Comparison of ENCODE assay signal across 25 mouse cellular contexts in genomic region chr12:56256243-56256881, GRCm38 (mm10).
DNase-seq lines count a peak whose midpoint lies in the region; ATAC-seq and TF ChIP-seq lines count a peak whose summit lies in the region.
"Had no signal": no experiment of that assay in that cellular context is flagged by ENCODE, and none has a peak within 500 bp of the region (broad histone marks: within the 10 kb centered on the region; RNA-seq: fewer than 3 reads in every experiment).

No protein-coding gene starts in this region.

- H3K9ac ChIP-seq in heart, adult 2 months (ENCODE audit: low read depth, low read length), result no peak overlapping the region
- H3K9ac ChIP-seq in lung, postnatal 0 days (replicated peaks; ENCODE audit: low read depth), result no peak overlapping the region
- peak overlapping the region; percentile 39 for H3K9ac ChIP-seq in MEL (ENCODE audit: control insufficient read depth, low read depth, low read length, poor library complexity, severe bottlenecking)
- no peak overlapping the region for H3K9ac ChIP-seq in hindbrain, embryonic 13.5 days
- H3K9ac ChIP-seq: embryonic facial prominence, embryonic 12.5 days; forebrain, embryonic 12.5 days had no signal

- H3K4me3 ChIP-seq in heart, adult 2 months, result no peak overlapping the region
- H3K4me3 ChIP-seq in lung, postnatal 0 days (ENCODE audit: low read depth, low read length), result no peak overlapping the region
- H3K4me3 ChIP-seq in lung, adult 2 months (replicated peaks; ENCODE audit: extremely low read depth, low read depth, low read length), result no peak overlapping the region
- peak overlapping the region; percentile 52 to 65 for H3K4me3 ChIP-seq in MEL (ENCODE audit: control insufficient read depth in 1 of 2, insufficient read depth in 1 of 2, low read depth in 2 of 2, low read length in 2 of 2)
- H3K4me3 ChIP-seq in hindbrain, embryonic 13.5 days, result no peak overlapping the region
- H3K4me3 ChIP-seq: embryonic facial prominence, embryonic 10.5 days; embryonic facial prominence, embryonic 12.5 days; forebrain, embryonic 10.5 days; forebrain, embryonic 12.5 days had no signal

- intact Hi-C loops in heart, adult 2 months (cut with DNase I), result no loop called here

- TF ChIP-seq CTCF in heart, adult 2 months (IDR thresholded peaks at IDR 0.05), result no peak
- TF ChIP-seq CTCF in lung, postnatal 0 days (IDR thresholded peaks at IDR 0.05), result no peak
- no peak for TF ChIP-seq CTCF in lung, adult 2 months (IDR thresholded peaks at IDR 0.05; ENCODE audit: insufficient read depth, low read length)
- no peak for TF ChIP-seq CTCF in MEL (IDR thresholded peaks at IDR 0.05 in 2 of 3, conservative IDR thresholded peaks at IDR 0.05 in 1 of 3; ENCODE audit: control insufficient read depth in 1 of 3, insufficient read depth in 1 of 3, low read depth in 2 of 3, low read length in 3 of 3, poor library complexity in 1 of 3, severe bottlenecking in 1 of 3)

- no peak for TF ChIP-seq POLR2A in heart, adult 2 months (IDR thresholded peaks at IDR 0.05; ENCODE audit: insufficient read depth, low read depth, low read length)
- TF ChIP-seq POLR2A in lung, adult 2 months (IDR thresholded peaks at IDR 0.05; ENCODE audit: borderline replicate concordance, extremely low read depth, low read depth, low read length), result no peak
- TF ChIP-seq POLR2A in MEL (IDR thresholded peaks at IDR 0.05; ENCODE audit: control insufficient read depth in 1 of 2, insufficient read depth in 1 of 2, low read depth in 1 of 2, low read length in 2 of 2, poor library complexity in 1 of 2), result no peak

- no peak for TF ChIP-seq EP300 in heart, adult 2 months (IDR thresholded peaks at IDR 0.05; ENCODE audit: insufficient read depth, low read depth, low read length)
- TF ChIP-seq EP300 in lung, postnatal 0 days (IDR thresholded peaks at IDR 0.05), result no peak
- no peak for TF ChIP-seq EP300 in MEL (IDR thresholded peaks at IDR 0.05; ENCODE audit: low read depth in 1 of 2, low read length in 2 of 2)

- H3K4me2 ChIP-seq in lung, postnatal 0 days (replicated peaks; ENCODE audit: low read depth, low read length), result peak overlapping the region; percentile 39; the same call in 1 of the 2 replicates
- H3K4me2 ChIP-seq in hindbrain, embryonic 13.5 days, result no peak overlapping the region
- H3K4me2 ChIP-seq: embryonic facial prominence, embryonic 12.5 days; forebrain, embryonic 12.5 days had no signal

- H3K27ac ChIP-seq in heart, adult 2 months, result no peak overlapping the region
- peak overlapping the region; percentile 65 for H3K27ac ChIP-seq in lung, postnatal 0 days (ENCODE audit: low read length)
- no peak overlapping the region for H3K27ac ChIP-seq in MEL (ENCODE audit: control insufficient read depth, low read depth, low read length)
- H3K27ac ChIP-seq in hindbrain, embryonic 13.5 days, result no peak overlapping the region
- H3K27ac ChIP-seq: embryonic facial prominence, embryonic 10.5 days; embryonic facial prominence, embryonic 12.5 days; forebrain, embryonic 10.5 days; forebrain, embryonic 12.5 days had no signal

- TF ChIP-seq RAD21 in MEL (IDR thresholded peaks at IDR 0.05; ENCODE audit: low read depth, low read length), result no peak

- no peak for ATAC-seq in lung, postnatal 0 days
- ATAC-seq in erythroid progenitor cell, adult 5-6 weeks (replicated peaks; ENCODE audit: low FRiP score, poor library complexity, severe bottlenecking), result no peak
- no peak for ATAC-seq in hindbrain, embryonic 13.5 days (ENCODE audit: low FRiP score)
- ATAC-seq: activated CD4-positive, CD25-positive, alpha-beta regulatory T cell, adult 4 months; forebrain, embryonic 14.5 days; forebrain, embryonic 16.5 days; Patski had no signal

- no peaks in the 10 kb centered on the region for H3K36me3 ChIP-seq in heart, adult 2 months (ENCODE audit: control insufficient read depth, insufficient read depth, low read length)
- no peaks in the 10 kb centered on the region for H3K36me3 ChIP-seq in lung, postnatal 0 days (ENCODE audit: insufficient read depth, low read length)
- 0 out of 4 replicates have a peak, but pooled peaks cover 0 to 2% of the 10 kb centered on the region in 2 experiments for H3K36me3 ChIP-seq in MEL (ENCODE audit: control insufficient read depth in 1 of 2, insufficient read depth in 2 of 2, low read length in 2 of 2)
- no peaks in the 10 kb centered on the region for H3K36me3 ChIP-seq in hindbrain, embryonic 13.5 days
- H3K36me3 ChIP-seq: embryonic facial prominence, embryonic 10.5 days; embryonic facial prominence, embryonic 12.5 days; forebrain, embryonic 10.5 days; forebrain, embryonic 12.5 days; G1E had no signal

- WGBS in heart, adult 2 months, result 82% methylated on average over 11 of the region's 11 CpGs
- WGBS in lung, postnatal 0 days, result 73% methylated on average over 11 of the region's 11 CpGs
- WGBS in lung, adult 2 months, result 75% methylated on average over 11 of the region's 11 CpGs
- WGBS in hindbrain, embryonic 13.5 days, result 86% methylated on average over 11 of the region's 11 CpGs

- no peaks in the 10 kb centered on the region for H3K27me3 ChIP-seq in heart, adult 2 months (ENCODE audit: control insufficient read depth, insufficient read depth, low read length)
- no peaks in the 10 kb centered on the region for H3K27me3 ChIP-seq in lung, postnatal 0 days (replicated peaks; ENCODE audit: insufficient read depth, low read length)
- 0 out of 4 replicates have a peak, but pooled peaks cover 0 to 2% of the 10 kb centered on the region in 2 experiments for H3K27me3 ChIP-seq in MEL (ENCODE audit: control insufficient read depth in 1 of 2, insufficient read depth in 2 of 2, low read length in 2 of 2)
- no peaks in the 10 kb centered on the region for H3K27me3 ChIP-seq in hindbrain, embryonic 13.5 days
- H3K27me3 ChIP-seq: embryonic facial prominence, embryonic 12.5 days had no signal

- peak; percentile 17 for DNase-seq in heart, adult 11 months
- DNase-seq in heart, adult 2 months, result no peak
- no peak for DNase-seq in lung, postnatal 0 days (ENCODE audit: low spot score)
- no peak for DNase-seq in lung, adult 2 months
- DNase-seq in A20 (ENCODE audit: low read depth, low spot score) (peak; percentile 40), MEL (ENCODE audit: low read depth, low spot score) (peak; percentile 58)
- DNase-seq: adrenal gland, adult 8-10 months; adrenal gland, postnatal 14 days; adrenal gland, postnatal 36 days; cerebellum, adult 11-12 months; cerebellum, adult 2 months; cerebellum, adult 9-10 months; cerebellum, postnatal 10 days; cerebellum, postnatal 25 days had no signal

- no peaks in the 10 kb centered on the region for H3K9me3 ChIP-seq in lung, postnatal 0 days (ENCODE audit: low read length)
- no peaks in the 10 kb centered on the region for H3K9me3 ChIP-seq in MEL (replicated peaks; ENCODE audit: insufficient read depth, low read length)
- H3K9me3 ChIP-seq in hindbrain, embryonic 13.5 days, result no peaks in the 10 kb centered on the region
- H3K9me3 ChIP-seq: embryonic facial prominence, embryonic 10.5 days; embryonic facial prominence, embryonic 12.5 days; forebrain, embryonic 10.5 days; forebrain, embryonic 12.5 days; G1E had no signal

- no peaks in the 10 kb centered on the region for H3K79me2 ChIP-seq in heart, adult 2 months (replicated peaks; ENCODE audit: control insufficient read depth, insufficient read depth, low read length)
- no peaks in the 10 kb centered on the region for H3K79me2 ChIP-seq in MEL (ENCODE audit: control insufficient read depth, insufficient read depth, low read length, poor library complexity)

- no peaks in the 10 kb centered on the region for H3K4me1 ChIP-seq in heart, adult 2 months (ENCODE audit: control insufficient read depth, insufficient read depth, low read length)
- H3K4me1 ChIP-seq in lung, postnatal 0 days (ENCODE audit: insufficient read depth, low read depth, low read length), result no peaks in the 10 kb centered on the region
- H3K4me1 ChIP-seq in lung, adult 2 months (ENCODE audit: control insufficient read depth, insufficient read depth, low read length), result peaks cover 6% of the 10 kb centered on the region; the same call in 1 of the 2 replicates
- no peaks in the 10 kb centered on the region for H3K4me1 ChIP-seq in MEL (ENCODE audit: control insufficient read depth in 1 of 2, insufficient read depth in 2 of 2, low read length in 2 of 2)
- H3K4me1 ChIP-seq in hindbrain, embryonic 13.5 days (replicated peaks), result peaks cover 20% of the 10 kb centered on the region
- H3K4me1 ChIP-seq: embryonic facial prominence, embryonic 12.5 days had no signal

TF ChIP-seq in MEL, 35 proteins besides CTCF, POLR2A, EP300 and RAD21:
- TF ChIP-seq MYC (IDR thresholded peaks at IDR 0.05; ENCODE audit: low read depth, low read length) (no peak), ETS1 (IDR thresholded peaks at IDR 0.05; ENCODE audit: low read depth, low read length) (peak; percentile 40; the same call in 1 of the 2 replicates), GATA1 (IDR thresholded peaks at IDR 0.05; ENCODE audit: low read depth, low read length) (peak; percentile 43; the same call in 1 of the 2 replicates)

Comparison
In these comparisons a context has a peak if more than half of its experiments do, and no peak if none do; other contexts are left out.
1. DNase-seq: peak in heart, adult 11 months (single experiment), A20 (single experiment) and MEL (single experiment); none in heart, adult 2 months (0 of 2), lung, postnatal 0 days (single experiment) and lung, adult 2 months (single experiment).
2. H3K4me3 ChIP-seq: peak in MEL (2 of 2); none in heart, adult 2 months (single experiment), lung, postnatal 0 days (single experiment), lung, adult 2 months (single experiment) and hindbrain, embryonic 13.5 days (single experiment).